Mouse (Mus musculus): ENCODE measurements around the gene Tln2. TPM values are rescaled to one million over a fixed set of nuclear protein-coding genes. Genes with fewer than 3 reads are reported as not detected.

Tln2 gene
- polyA plus RNA-seq, 1 experiment from 2014 or later = 24.0 TPM

GRCm38 (mm10) chr9:67173816-67174215, 385.7 kb downstream of the Tln2 start:
- 0 out of 2 replicates have a peak, but pooled peaks cover 6% of the 10 kb centered on the region for H3K4me1 ChIP-seq (ENCODE audit: control insufficient read depth, insufficient read depth, low read length)
- ATAC-seq (ENCODE audit: low FRiP score, low TSS enrichment) = no peak
- H3K4me2 ChIP-seq (replicated peaks; ENCODE audit: low read depth, low read length) = no peak overlapping the region
- H3K27ac ChIP-seq (ENCODE audit: low read depth, low read length) = no peak overlapping the region
- H3K9me3 ChIP-seq (ENCODE audit: control insufficient read depth, low read length) = peaks cover 7% of the 10 kb centered on the region; the same call in 1 of the 2 replicates
- H3K9ac ChIP-seq (ENCODE audit: low read depth, low read length) = no peak overlapping the region
- no peak overlapping the region for H3K4me3 ChIP-seq (ENCODE audit: low read length)
- WGBS = 85% methylated on average over 6 of the region's 6 CpGs
- H3K36me3 ChIP-seq (ENCODE audit: control insufficient read depth, insufficient read depth, low read length) = no peaks in the 10 kb centered on the region
- H3K27me3 ChIP-seq (ENCODE audit: control insufficient read depth, insufficient read depth, low read length) = no peaks in the 10 kb centered on the region

- H3K4me2 ChIP-seq (replicated peaks; ENCODE audit: low read depth, low read length) = no peak overlapping the region
- 94% methylated on average over 4 of the region's 4 CpGs for WGBS
- no peak overlapping the region for H3K4me3 ChIP-seq (ENCODE audit: low read length)
- ATAC-seq (ENCODE audit: low FRiP score, low TSS enrichment) = no peak
- H3K9me3 ChIP-seq (ENCODE audit: control insufficient read depth, low read length) = peaks cover 7% of the 10 kb centered on the region; the same call in 1 of the 2 replicates
- 0 out of 2 replicates have a peak, but pooled peaks cover 3% of the 10 kb centered on the region for H3K4me1 ChIP-seq (ENCODE audit: control insufficient read depth, insufficient read depth, low read length)
- H3K27me3 ChIP-seq (ENCODE audit: control insufficient read depth, insufficient read depth, low read length) = no peaks in the 10 kb centered on the region
- H3K27ac ChIP-seq (ENCODE audit: low read depth, low read length) = no peak overlapping the region
- no peak overlapping the region for H3K9ac ChIP-seq (ENCODE audit: low read depth, low read length)
- H3K36me3 ChIP-seq (ENCODE audit: control insufficient read depth, insufficient read depth, low read length) = no peaks in the 10 kb centered on the region
Measured at GRCm38 (mm10) chr9:67173154-67173553, 386.3 kb downstream of the Tln2 start.

- Histone ChIP-seq H3K9me3 (ENCODE audit: control insufficient read depth, low read length) (peaks cover 7% of the 10 kb centered on the region; the same call in 1 of the 2 replicates), H3K27ac (ENCODE audit: low read depth, low read length) (no peak overlapping the region), H3K4me3 (ENCODE audit: low read length) (no peak overlapping the region), H3K36me3 (ENCODE audit: control insufficient read depth, insufficient read depth, low read length) (no peaks in the 10 kb centered on the region), H3K4me2 (replicated peaks; ENCODE audit: low read depth, low read length) (no peak overlapping the region), H3K27me3 (ENCODE audit: control insufficient read depth, insufficient read depth, low read length) (no peaks in the 10 kb centered on the region), H3K4me1 (ENCODE audit: control insufficient read depth, insufficient read depth, low read length) (0 out of 2 replicates have a peak, but pooled peaks cover 3% of the 10 kb centered on the region), H3K9ac (ENCODE audit: low read depth, low read length) (no peak overlapping the region)
- WGBS = 96% methylated on average over 4 of the region's 4 CpGs
- no peak for ATAC-seq (ENCODE audit: low FRiP score, low TSS enrichment)
Measured at GRCm38 (mm10) chr9:67171409-67171808, 388.1 kb downstream of the Tln2 start.

GRCm38 (mm10) chr9:67170759-67171158, 388.7 kb downstream of the Tln2 start:
- H3K4me1 ChIP-seq (ENCODE audit: control insufficient read depth, insufficient read depth, low read length) = 0 out of 2 replicates have a peak, but pooled peaks cover 3% of the 10 kb centered on the region
- ATAC-seq (ENCODE audit: low FRiP score, low TSS enrichment) = no peak
- H3K27me3 ChIP-seq (ENCODE audit: control insufficient read depth, insufficient read depth, low read length) = no peaks in the 10 kb centered on the region
- no peak overlapping the region for H3K4me2 ChIP-seq (replicated peaks; ENCODE audit: low read depth, low read length)
- no peak overlapping the region for H3K9ac ChIP-seq (ENCODE audit: low read depth, low read length)
- H3K36me3 ChIP-seq (ENCODE audit: control insufficient read depth, insufficient read depth, low read length) = no peaks in the 10 kb centered on the region
- no peak overlapping the region for H3K27ac ChIP-seq (ENCODE audit: low read depth, low read length)
- peaks cover 7% of the 10 kb centered on the region; the same call in 1 of the 2 replicates for H3K9me3 ChIP-seq (ENCODE audit: control insufficient read depth, low read length)
- WGBS = 63% methylated on average over 8 of the region's 8 CpGs
- no peak overlapping the region for H3K4me3 ChIP-seq (ENCODE audit: low read length)

- Histone ChIP-seq H3K4me3 (ENCODE audit: low read length) (no peak overlapping the region), H3K4me2 (replicated peaks; ENCODE audit: low read depth, low read length) (no peak overlapping the region), H3K4me1 (ENCODE audit: control insufficient read depth, insufficient read depth, low read length) (0 out of 2 replicates have a peak, but pooled peaks cover 3% of the 10 kb centered on the region), H3K9ac (ENCODE audit: low read depth, low read length) (no peak overlapping the region), H3K27ac (ENCODE audit: low read depth, low read length) (no peak overlapping the region), H3K9me3 (ENCODE audit: control insufficient read depth, low read length) (peaks cover 7% of the 10 kb centered on the region; the same call in 1 of the 2 replicates), H3K27me3 (ENCODE audit: control insufficient read depth, insufficient read depth, low read length) (no peaks in the 10 kb centered on the region), H3K36me3 (ENCODE audit: control insufficient read depth, insufficient read depth, low read length) (no peaks in the 10 kb centered on the region)
- 90% methylated on average over 3 of the region's 3 CpGs for WGBS
- ATAC-seq (ENCODE audit: low FRiP score, low TSS enrichment) = no peak
Measured at GRCm38 (mm10) chr9:67170047-67170446, 389.5 kb downstream of the Tln2 start.

MicroRNA genes within 50 kb of the gene (microRNA counts, 519-probe panel; counts per million panel counts)
- 1,082 counts per million, percentile 1 among the panel's probes with 10 or more counts for microRNA mmu-miR-190

Small RNA genes within 50 kb of the gene (microRNA-seq; reads per million reads assigned to microRNA genes)
- 51.5 reads per million, percentile 46 among the genes with 10 or more reads in this experiment for gene Mir190a

Other genes starting within 250 kb of the Tln2 start
- gene C2cd4b, start 199.7 kb upstream of the Tln2 start, polyA plus RNA-seq (2014; fragmentation: Nextera tagmentation; extraction: Ambion mirVana) = 0.35 and 0.57 TPM in 2 replicates